Mouse (Mus musculus) spleen, embryonic (tissue): Measurements from ENCODE around the gene Cwc15.
"Not testable (repeated sequence)": the region's sequence is repeated elsewhere in the genome, so short reads cannot be mapped to it uniquely, and the experiment has no call there.

Experiments used
- CTCF ChIA-PET: fragments of 350-600 bp; sonication (Branson Sonifier 250); formaldehyde crosslinking; loops from one replicate; lab custom pipeline; 2022; lab: Charles Lee

Cwc15 gene

DNA sequence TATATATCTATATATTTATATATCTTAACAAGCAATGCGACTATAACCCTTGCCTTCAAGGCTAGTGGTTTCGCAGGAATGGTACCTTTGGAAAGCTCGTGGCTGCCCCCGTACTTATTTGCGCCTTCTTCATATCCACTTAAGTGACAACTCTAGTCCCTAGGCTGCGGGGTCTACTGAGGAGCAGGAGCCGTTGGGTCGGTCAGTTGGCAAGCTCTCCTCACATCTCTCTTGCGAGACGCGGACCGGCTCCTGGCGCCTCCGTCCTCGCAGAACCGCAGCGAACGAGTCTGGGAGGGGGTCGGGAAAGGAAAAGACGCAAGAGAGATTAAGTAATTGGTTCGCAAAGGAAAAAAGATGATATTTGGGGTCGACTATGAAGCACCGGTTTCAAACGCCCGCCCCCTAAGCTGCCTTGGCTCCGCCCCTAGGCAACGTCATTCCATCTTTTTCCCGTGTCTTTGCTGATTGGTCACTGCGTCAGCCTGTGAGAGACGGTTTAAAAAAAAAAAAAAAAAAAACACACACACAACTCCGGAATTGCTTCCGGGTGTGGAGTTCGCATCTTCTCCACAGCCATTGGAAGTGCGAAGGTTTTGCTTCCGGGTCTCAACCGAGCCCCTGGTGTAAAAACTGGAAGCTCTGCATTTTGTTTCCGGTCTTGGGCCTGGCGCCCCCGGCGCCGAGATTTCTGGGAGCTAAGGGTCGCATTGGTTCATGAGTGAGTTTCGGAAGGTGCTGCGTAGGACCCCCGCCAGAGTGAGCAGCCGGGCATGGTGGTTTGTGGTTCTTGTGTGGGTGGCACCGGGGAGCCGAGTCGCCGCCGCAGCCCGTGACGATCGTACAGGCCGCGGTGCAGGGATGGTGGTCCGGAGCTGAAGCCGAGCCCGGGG is at the start of gene Cwc15, which contains the start of gene Kdm4d:
TSS of gene Cwc15 (plus strand) at position 595 of the 893 bp plus-strand sequence.
TSS of gene Kdm4d (minus strand) at position 460 of the 893 bp plus-strand sequence.
- CTCF ChIA-PET, result interaction anchor here (0.6 to 0.7 kb wide), 2 partner anchors 162 to 625 kb away, joined by 5 to 6 read pairs; no protein-coding TSS in a partner anchor

DNA sequence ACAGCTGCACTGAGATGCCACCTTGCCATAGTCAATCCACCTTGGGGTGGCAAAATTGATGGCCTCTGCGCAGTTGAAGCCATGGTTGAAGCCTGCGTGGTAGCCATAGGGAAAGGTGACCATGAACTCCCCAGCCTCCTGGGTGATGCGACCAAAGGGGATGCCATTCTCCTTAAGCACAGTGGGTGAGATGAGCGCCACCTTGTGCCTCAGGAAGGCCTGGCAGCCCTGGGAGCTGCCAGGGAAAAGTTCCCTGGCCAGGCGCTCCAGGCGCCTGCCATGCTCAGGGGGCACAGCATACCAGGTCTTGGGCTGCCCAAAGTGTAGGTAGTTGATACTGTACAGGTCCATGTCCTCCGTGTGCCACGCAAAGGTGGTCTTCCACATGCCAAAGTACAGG is 49.3 kb upstream of the Cwc15 start:
- CTCF ChIA-PET, result not testable (repeated sequence)

DNA sequence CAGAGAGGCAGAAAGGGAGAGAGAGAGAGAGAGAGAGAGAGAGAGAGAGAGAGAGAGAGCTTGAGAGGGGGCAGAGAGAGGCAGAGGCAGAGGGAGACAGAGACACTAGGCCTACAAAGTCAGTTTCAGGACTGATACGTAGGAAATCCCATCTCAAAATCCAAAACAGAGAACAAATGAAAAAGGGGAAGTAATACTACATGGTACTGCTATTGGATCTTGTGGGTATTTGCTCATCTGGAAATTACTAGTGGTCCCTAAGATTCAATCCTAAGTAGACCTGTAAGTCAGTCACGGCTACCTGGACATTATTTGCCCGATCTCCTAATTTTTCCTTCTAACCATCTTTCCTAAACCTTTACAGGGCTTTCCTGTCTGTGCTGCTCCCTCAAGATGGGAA is 44.1 kb upstream of the Cwc15 start:
- CTCF ChIA-PET, result no interaction called here

DNA sequence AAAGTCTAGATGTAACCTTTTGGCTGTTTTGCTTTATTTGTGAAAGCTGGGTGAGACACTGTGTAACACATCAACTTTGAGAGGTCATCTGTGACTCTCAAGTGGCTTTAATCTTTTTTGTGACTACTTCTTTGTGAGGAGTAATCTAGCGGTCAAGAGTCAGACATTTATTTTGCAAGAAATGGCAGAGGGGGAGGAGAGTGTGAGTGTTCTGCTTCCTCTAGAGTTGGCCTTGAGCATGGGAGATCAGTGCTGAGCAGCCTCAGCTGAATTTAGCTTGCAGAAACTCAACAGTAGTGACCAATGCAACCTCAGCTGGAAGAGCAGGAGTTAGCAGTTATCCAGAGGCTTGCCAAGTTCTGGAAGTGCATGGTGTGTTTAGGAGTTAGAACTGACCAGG is 37.9 kb upstream of the Cwc15 start:
- CTCF ChIA-PET, result not testable (repeated sequence)

DNA sequence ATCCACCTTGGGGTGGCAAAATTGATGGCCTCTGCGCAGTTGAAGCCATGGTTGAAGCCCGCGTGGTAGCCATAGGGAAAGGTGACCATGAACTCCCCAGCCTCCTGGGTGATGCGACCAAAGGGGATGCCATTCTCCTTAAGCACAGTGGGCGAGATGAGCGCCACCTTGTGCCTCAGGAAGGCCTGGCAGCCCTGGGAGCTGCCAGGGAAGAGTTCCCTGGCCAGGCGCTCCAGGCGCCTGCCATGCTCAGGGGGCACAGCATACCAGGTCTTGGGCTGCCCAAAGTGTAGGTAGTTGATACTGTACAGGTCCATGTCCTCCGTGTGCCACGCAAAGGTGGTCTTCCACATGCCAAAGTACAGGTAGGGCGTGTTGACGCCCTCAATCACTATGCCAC is 36.7 kb upstream of the Cwc15 start:
- CTCF ChIA-PET, result not testable (repeated sequence)

DNA sequence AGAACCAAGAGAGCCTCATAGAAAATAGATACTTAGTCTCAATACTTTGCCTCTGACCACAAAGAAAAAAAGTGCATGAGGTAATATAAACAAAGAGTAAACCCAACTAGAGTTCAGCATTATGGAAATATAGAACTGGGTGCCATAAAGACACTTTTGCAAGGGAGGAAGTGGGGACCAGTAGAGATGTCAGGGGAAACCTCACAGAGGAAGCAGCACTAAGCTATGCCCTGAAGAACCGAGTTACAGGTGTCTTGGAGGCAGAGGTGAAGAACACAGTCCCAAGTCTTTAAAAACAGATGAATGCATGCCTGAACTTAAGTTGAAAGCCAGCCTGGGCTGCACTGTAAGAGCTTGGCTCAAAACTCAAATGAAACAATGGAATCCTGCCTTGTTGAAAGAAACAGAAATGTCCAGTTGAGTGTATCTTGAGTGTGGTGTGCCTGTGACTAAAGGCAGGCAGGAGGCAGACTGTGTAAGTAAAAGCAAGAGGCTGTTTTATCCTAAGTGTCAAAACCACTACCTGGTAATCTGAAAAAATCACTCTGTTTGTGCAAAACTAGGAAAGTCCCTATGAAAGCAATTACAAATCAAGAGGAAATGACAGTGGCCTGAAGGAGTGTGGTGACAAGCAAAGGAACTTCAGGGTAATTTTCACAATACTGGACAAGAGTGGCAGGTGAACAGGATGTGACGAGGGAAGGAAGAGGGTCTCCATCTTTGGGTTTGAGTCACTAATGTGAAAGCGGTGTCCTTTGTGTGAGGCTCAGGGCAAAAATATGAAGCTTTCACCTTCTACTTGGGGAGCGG is 1.3 kb upstream of the Cwc15 start:
- CTCF ChIA-PET, result interaction anchor here (0.6 kb wide), 2 partner anchors 395 to 624 kb away, joined by 5 to 10 read pairs; no protein-coding TSS in a partner anchor

DNA sequence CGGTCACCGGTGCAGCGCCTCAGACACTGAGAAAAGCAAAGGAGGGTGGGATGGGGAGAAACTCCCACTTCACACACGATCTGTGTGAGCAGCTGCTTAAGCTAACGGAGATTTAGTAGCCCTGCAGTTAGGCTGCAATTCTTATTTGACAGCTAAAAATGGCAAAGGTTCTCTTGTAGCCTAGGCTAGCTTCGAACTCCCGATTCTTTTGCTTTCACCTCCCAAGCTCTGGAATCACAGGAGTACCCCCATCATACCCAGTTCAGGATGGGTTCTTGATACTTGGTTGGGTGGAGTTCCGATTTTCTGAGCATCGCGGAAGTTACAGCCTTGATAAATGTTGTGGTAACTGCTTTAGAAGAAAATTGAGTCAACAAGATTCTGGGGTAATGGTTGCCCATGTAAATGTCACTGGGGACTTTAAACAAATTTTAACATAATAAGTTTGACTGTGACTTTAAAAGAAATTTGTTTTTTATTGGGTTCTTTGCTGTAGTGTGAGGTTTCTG is 553 bp downstream of the Cwc15 start:
- CTCF ChIA-PET, result interaction anchor here (0.7 kb wide), 1 partner anchor 162 kb away, joined by 6 read pairs; no protein-coding TSS in a partner anchor

DNA sequence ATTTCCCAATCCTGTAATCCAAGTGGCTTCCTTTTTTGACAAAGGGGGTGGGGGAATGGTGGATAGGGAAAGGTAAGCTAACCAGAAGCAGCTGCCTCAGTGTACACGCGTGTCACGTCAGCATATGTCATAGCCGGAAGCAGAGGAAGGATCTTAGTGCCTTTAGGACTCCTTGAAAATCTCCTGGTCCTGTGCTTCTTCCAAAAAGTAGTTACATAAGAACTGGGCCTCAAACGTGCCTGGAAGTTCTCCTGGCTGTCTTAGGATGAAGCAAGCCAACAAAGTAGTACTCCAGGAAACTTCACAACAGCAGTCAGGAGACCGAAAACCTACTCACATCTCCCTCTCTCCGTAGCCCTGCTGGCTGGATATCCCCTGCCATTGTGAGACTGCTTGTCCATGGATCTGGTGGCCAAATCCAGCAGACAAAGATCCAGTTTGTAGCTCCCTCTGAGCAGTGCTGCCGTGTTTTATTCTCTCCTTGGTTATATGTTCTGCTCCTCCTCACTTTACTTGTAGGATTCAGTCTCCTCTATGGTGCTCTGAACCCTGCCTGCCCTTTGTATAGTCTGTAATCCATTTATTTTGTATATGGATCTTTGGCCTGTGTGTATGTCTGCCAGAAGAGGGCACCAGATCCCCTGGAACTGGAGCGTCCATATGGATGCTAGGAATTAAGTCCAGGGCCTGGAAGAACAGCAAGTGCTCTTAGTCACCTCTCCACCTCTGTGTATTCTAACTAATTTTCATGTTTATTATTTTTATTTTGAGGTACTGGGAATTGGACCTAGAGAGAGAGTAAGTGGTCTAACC is 12.4 kb downstream of the Cwc15 start:
- CTCF ChIA-PET, result no interaction called here

DNA sequence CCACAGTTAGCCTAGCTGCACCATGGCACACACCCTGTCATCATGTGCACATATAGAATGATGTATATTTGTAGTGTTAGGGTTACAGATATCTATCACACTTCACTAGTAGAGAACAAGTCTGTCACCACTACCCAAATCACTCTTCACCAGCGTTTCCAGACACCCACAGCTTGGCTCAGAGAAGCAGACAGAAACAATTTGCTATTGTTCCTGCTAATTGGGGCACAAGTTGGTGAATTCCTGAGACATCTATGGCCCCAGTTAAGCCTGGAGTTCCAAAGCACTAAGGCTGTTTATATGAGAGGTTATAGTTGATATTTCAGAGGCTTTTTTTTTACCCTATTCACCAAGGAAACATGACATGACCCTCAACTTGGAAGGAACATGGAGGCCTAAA is 16.9 kb downstream of the Cwc15 start:
- CTCF ChIA-PET, result no interaction called here

DNA sequence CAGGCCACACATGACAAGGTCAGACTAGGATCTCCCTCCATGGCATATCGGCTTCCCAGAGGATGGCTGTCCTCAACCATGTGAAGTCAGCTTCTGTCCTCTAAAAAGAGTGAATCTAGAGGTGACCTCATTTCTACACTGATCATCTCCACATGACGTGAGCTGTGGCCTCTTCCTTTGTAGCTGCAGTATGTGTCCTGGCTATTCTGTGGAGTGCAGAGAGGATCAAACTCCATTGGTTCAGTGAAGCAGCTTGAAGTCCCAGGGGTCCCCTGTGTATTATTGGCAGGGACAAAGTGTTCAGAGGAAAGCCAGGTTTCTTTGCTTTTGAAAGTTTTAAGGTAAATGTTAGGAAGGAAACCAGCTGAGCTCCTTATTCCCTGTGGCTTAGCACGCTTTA is 17.7 kb downstream of the Cwc15 start:
- CTCF ChIA-PET, result no interaction called here

DNA sequence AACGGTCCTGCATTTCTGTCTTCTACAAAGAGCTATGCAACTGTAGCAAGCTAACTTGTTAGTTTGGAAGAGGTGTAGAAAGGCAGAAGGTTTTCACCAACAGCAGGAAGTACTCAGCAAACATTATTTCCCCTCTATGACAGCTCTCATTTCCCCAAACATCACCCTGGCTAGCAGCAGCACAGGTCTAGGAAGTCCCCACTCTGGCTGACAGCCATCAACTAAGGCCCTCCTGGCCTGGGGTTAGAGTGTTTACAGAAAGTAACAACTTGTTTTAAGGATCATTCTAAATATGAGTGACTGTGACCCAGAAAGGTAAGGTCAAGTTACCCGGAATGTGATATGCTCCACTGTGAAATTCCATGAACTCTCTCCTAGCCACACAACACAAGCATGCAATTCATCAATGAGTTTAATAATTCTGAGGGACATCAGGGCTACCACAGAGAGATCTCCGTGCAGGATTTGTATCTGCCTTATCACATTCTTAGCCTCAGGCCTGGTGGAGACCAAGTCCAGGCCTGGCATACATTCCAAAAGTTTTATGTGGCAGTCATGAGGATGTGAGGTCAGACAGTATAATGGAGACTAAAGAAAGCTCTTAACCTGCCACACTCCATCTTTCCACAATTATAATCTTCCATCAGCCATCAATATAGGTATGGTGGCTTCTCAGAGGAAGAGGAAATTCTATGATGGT is 20.7 kb downstream of the Cwc15 start:
- CTCF ChIA-PET, result no interaction called here

DNA sequence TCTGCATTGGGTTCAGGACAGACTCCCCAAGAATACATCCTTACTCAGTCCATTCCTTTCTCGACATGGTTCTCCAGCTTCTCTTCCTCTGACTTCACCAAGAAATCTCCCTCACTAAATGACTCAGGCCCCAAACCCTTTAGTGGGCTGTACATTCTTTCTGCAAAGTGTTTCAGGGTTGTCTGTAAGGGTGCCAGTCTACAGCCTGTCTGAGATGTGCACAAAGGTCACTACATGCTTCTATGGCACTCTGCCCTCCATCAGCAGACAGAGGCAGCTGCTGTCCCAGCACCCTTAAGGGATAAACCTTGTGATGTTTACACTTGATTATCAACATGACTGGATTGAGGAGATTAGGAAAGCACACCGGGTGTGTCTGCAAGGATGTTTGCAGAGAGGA is 21.3 kb downstream of the Cwc15 start:
- CTCF ChIA-PET, result no interaction called here

DNA sequence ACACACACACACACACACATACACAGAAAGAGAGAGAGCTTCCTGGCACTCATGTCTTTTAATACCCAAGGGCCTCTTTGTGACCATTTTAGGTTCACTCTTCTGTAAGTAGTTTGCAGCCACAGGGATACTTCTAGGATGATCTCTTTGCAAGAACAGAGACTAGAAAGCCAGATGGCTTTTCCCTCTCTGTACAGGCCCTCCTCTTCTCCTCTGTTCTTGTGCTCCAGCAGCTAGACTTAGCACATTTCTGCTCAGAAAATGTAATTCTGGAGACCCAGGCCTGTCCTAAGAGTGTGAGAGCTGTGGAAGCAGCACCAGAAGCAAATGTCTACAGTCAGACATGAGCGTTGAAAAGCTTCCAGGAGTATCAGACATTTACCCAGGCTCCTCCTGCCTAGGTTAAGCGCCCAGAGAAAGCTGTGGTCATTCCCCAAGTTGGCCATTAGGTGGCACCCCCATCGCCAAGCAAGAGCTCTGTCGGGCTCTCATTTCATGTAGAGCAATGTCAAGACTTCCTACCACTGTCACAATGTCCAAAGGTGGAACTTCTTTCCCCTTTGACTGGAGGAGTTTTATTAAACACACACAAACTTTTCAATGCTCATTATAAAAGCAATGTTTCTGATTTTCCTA is 23.1 kb downstream of the Cwc15 start:
- CTCF ChIA-PET, result no interaction called here

DNA sequence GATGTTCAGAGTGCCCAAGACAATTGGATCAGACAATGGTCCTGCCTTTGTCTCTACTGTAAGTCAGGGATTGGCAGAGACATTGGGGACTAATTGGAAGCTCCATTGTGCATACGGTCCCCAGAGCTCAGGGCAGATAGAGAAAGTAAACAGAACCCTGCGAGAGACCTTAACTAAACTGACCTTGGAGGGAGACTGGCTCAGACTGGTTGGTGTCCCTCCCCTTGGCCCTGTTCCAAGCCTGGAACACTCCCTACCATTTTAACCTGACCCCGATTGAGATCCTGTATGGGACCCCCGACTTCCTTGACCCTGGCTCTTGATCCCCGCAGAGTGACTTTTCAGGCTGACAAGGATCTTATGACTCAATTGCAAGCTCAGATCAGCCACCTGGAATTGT is 29.6 kb downstream of the Cwc15 start:
- CTCF ChIA-PET, result no interaction called here

DNA sequence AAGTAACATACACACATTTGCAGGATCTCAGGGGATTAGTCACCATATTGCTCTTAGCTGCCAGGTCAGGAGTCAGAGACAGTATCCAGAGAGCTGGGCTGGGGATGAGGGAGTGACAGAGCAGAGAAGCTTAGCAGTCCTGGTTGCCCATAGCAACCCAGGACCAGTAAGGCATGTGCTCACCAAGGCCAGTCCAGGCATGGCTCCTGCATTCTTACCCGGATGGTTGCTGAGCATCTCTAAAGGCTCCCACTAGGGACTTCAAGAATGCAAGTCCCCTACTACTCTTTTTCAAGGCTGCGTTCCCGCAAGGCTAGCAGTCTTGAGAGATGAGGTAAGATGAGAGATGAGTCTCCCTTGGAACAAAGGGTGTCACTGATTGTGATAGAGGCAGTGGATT is 31.9 kb downstream of the Cwc15 start:
- CTCF ChIA-PET, result no interaction called here

DNA sequence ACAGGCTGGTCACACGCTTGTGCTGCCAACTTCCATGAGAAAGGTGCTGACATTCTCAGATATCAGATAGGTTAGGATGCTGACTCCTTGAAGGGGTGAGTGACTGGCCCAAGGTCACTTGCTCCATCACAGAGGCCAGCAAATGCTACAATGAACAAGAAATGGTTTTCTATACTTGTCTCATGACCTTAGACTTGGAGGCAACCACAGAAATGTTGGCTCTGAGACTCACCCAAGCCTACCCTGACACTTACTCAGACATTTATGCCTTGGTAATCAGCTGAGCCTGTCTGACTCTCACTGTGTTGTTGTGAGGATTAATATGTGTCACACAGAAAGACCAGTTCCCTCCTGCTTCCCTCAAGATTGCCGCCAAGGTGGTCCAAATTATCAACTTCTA is 33.2 kb downstream of the Cwc15 start:
- CTCF ChIA-PET, result no interaction called here

DNA sequence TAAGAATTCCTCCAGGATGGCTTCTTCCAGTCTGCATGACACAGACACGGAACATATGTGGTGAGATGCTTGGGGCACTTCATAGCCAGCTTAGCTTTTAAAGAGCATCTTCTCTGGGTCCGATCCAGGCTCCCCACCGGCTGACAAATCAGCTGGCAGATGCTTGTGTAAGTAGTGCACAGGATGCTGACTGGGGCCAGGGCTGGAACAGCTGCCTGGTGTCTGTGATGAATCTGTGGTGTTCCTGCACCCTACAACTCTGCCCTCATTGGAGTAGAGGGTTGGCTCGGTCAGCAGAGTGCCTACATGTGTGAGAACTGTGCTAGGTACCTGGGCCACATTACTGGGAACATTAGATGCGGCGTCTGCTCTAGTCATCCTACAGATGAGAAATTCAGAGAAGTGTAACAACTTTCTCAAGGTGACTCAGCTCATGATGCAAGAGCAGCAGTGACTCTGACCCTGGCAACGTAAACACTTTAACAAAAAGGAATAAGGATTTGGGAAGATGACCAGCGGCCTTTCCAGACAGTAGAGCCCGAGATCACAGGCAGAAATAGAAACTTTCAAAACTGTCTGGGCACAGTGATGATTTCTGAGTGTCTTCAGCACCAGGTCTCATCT is 34.5 kb downstream of the Cwc15 start:
- CTCF ChIA-PET, result no interaction called here

DNA sequence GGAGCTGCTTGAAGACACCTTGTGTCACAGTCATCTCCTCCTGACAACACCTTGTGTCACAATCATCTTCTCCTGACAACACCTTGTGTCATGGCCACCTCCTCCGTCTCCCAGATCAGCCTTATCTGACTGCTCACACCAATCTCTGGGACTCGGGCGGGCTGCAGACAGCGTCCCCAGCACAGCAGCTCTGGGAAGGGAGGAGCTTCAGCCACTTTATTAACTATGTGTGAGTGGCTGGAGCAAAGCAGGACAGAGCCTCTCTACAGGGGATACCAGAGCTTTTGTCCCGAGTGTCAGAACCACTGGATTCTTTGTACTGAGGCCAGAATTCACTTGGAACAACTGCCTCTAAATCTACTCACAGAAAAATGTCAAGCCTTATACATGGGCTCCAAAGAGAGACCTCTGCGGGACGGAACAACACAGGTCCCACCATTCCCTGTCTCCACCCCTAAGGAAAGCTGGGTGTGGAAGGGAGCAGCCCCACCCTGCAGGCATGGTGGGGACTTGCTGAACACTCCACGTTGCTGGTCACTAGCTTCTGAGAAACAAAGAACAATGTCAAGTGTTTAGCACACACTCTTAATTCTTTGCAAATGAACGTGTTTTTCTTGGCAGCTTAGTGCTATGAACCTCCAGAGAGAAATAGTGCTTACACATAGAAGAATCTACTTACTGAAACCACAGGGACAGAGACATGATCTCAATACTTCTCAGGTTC is 43.8 kb downstream of the Cwc15 start:
- CTCF ChIA-PET, result no interaction called here
